Mouse (Mus musculus): ENCODE data around the gene Trabd2b. TPM values are rescaled to one million over a fixed set of nuclear protein-coding genes. Genes with fewer than 3 reads are reported as not detected.

Trabd2b gene
- polyA plus RNA-seq, 1 experiment = 4.8 TPM

DNA sequence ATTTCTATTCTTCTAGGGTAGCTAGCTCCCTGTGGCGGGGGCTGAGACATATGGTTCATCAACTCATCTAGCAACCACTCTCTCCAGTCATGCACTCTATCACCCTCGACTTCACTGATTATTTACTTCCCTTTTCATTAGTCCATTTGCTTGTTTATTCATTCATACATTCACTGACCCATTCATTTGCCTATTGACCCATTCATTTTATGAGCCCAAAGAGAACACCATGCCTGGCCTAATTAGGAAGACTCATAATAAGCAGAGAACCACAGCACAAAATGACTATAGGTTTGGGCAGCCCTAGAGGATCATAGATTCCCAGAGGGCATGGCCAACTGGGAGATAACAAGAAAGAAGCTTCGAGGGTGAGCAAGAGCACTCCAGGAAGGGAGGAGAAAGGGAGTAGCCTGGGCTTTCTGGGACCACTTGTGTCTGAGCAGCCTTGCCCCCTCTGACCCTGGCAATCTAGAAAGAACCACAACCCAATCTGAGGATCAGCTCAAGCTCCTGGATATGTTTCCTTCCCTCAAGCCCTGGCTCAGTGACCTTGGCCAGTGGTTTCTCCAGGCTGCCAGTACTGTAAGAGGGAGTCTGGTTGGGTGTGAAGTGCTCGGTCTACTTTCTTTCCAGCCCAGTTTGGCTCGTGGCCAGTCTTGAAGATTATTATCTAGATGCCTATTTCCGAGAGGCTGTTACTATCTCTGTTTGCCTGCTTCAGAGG, 61.0 kb downstream of the Trabd2b start:
- no peak for TF ChIP-seq POLR2A (IDR thresholded peaks at IDR 0.05; ENCODE audit: borderline replicate concordance, insufficient read depth, low read length)
- no peak for TF ChIP-seq CTCF (IDR thresholded peaks at IDR 0.05; ENCODE audit: borderline replicate concordance, insufficient read depth, low read depth, low read length)
- Histone ChIP-seq H3K27me3 (ENCODE audit: control insufficient read depth, insufficient read depth, low read length) (no peaks in the 10 kb centered on the region), H3K27ac (ENCODE audit: insufficient read depth, low read length) (no peak overlapping the region), H3K4me1 (ENCODE audit: control insufficient read depth, insufficient read depth, low read length) (no peaks in the 10 kb centered on the region), H3K4me3 (replicated peaks; ENCODE audit: insufficient read depth, low read depth, low read length) (no peak overlapping the region)
- no peak for DNase-seq
- 32% methylated on average over 6 of the region's 6 CpGs for WGBS

DNA sequence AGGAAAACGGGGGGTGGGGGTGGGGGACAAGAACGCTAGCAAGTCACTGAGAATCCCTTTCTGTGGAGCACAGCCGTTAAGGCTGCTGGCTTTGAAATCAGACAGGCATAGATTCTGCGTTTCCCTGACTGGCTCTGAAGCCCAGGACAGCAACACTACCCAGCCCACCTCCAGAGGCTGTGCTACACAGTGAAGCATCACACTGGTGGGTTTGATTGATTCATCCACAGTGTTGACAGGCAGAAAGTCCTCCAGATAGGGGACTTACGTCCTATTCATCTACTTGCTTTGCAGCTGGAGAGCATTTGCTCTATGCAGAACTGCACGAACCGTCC, 61.5 kb downstream of the Trabd2b start:
- DNase-seq = no peak
- H3K27ac ChIP-seq (ENCODE audit: insufficient read depth, low read length) = no peak overlapping the region
- H3K27me3 ChIP-seq (ENCODE audit: control insufficient read depth, insufficient read depth, low read length) = no peaks in the 10 kb centered on the region
- no peak for TF ChIP-seq CTCF (IDR thresholded peaks at IDR 0.05; ENCODE audit: borderline replicate concordance, insufficient read depth, low read depth, low read length)
- no peaks in the 10 kb centered on the region for H3K4me1 ChIP-seq (ENCODE audit: control insufficient read depth, insufficient read depth, low read length)
- H3K4me3 ChIP-seq (replicated peaks; ENCODE audit: insufficient read depth, low read depth, low read length) = no peak overlapping the region
- 50% methylated on average over 7 of the region's 7 CpGs for WGBS

DNA sequence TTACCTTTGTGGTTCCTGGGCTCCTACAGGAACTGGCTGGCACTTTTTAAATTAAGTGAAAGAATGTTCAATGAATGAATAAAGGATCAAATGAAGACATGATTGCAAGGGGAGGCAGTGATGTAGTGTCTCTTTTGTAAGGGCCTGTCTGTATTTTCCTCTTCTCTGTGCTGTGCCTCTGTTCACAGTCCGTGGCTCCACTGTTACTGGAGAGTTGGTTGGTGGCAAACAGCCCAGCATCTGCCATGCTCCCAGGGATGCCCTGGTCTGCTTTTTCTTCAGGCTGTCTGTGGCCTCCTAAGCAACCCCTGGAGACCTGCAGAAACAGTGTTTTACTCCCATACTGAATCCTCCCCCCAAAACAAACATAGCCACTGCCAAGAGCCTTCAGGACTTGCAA, 63.4 kb downstream of the Trabd2b start:
- TF ChIP-seq CTCF (IDR thresholded peaks at IDR 0.05; ENCODE audit: borderline replicate concordance, insufficient read depth, low read depth, low read length) (no peak), POLR2A (IDR thresholded peaks at IDR 0.05; ENCODE audit: borderline replicate concordance, insufficient read depth, low read length) (no peak)
- Histone ChIP-seq H3K27ac (ENCODE audit: insufficient read depth, low read length) (no peak overlapping the region), H3K27me3 (ENCODE audit: control insufficient read depth, insufficient read depth, low read length) (no peaks in the 10 kb centered on the region), H3K4me3 (replicated peaks; ENCODE audit: insufficient read depth, low read depth, low read length) (no peak overlapping the region), H3K4me1 (ENCODE audit: control insufficient read depth, insufficient read depth, low read length) (no peaks in the 10 kb centered on the region)
- DNase-seq = no peak
- 26% methylated on average over 1 of the region's 1 CpGs for WGBS

DNA sequence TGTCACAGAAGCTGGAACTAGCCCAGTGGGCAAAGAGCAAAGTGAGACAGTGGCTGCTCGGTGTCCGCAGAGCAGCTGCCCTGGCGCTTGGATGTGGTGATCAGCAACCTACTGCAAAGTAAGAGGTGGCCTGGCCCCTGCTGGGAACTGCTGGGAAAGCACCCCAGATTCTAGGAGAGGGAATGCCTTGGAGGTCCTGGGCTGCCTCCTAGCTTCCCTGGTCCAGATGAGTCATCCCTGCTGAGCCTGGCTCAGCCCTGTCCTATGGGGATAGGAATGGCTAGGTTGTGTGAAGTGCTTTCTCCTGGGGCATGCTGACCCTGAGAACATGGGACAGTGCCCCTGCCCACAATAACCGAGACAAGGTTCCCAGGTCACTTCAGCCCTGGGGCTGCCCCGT, 65.6 kb downstream of the Trabd2b start:
- Histone ChIP-seq H3K27me3 (ENCODE audit: control insufficient read depth, insufficient read depth, low read length) (no peaks in the 10 kb centered on the region), H3K4me3 (replicated peaks; ENCODE audit: insufficient read depth, low read depth, low read length) (no peak overlapping the region), H3K4me1 (ENCODE audit: control insufficient read depth, insufficient read depth, low read length) (no peaks in the 10 kb centered on the region), H3K27ac (ENCODE audit: insufficient read depth, low read length) (no peak overlapping the region)
- no peak for TF ChIP-seq CTCF (IDR thresholded peaks at IDR 0.05; ENCODE audit: borderline replicate concordance, insufficient read depth, low read depth, low read length)
- no peak for TF ChIP-seq POLR2A (IDR thresholded peaks at IDR 0.05; ENCODE audit: borderline replicate concordance, insufficient read depth, low read length)
- 52% methylated on average over 5 of the region's 5 CpGs for WGBS
- DNase-seq = no peak

DNA sequence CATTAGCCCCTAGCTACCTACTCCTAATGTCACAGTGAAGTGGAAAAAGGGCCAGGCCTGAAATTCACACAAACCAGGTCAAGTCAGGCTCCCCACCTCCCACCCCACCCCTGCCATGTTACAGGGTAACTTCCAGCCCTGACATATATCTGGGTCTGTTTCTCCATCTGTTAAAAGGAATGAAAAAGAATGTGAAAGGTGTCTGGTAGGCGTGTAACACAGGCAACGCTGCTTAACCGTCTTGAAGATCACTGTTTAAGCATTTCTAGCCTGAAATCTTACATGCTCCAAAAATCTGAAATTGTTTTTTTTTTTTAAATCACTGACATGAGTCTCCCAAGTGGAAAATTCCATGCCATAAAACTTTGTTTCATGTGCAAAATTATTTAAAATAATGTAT, 69.8 kb downstream of the Trabd2b start:
- H3K4me1 ChIP-seq (ENCODE audit: control insufficient read depth, insufficient read depth, low read length) = no peaks in the 10 kb centered on the region
- H3K27me3 ChIP-seq (ENCODE audit: control insufficient read depth, insufficient read depth, low read length) = no peaks in the 10 kb centered on the region
- H3K4me3 ChIP-seq (replicated peaks; ENCODE audit: insufficient read depth, low read depth, low read length) = no peak overlapping the region
- no peak for DNase-seq
- WGBS = 84% methylated on average over 3 of the region's 3 CpGs
- H3K27ac ChIP-seq (ENCODE audit: insufficient read depth, low read length) = no peak overlapping the region
- TF ChIP-seq POLR2A (IDR thresholded peaks at IDR 0.05; ENCODE audit: borderline replicate concordance, insufficient read depth, low read length) = no peak
- no peak for TF ChIP-seq CTCF (IDR thresholded peaks at IDR 0.05; ENCODE audit: borderline replicate concordance, insufficient read depth, low read depth, low read length)

DNA sequence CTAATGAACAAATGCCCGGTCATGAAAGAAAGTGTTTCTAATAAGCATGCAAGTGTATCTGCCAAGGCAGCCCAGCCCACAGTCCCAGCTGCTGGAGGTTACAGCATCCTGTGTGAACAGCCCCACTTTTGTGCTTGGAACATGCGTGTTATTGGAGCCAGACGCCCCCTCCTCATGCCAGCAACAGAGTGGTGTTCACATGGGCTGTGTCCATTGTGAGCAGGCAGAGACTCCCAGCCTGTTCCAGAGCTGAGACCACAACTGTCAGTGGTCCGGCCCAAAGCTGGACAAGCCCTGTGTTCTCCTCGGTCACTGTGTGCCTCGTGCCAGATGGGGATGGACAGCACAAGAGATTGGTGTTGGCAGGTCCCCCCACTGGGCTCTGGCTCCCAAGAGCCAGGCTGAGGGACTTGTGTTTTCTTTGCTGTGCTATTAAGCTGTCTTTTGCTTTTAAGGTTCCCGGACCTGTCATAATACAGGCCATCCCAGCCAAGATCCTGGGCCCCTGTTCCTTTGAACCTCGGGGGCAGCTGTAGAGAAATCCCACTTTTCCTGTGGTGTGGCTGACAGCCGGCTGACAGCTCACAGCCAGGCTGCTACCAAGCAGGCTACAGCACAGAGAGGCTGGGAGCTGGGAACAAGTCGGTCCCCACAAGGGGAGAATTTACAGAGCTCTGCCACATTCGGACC, 70.7 kb downstream of the Trabd2b start:
- DNase-seq = no peak
- H3K27ac ChIP-seq (ENCODE audit: insufficient read depth, low read length) = no peak overlapping the region
- no peak overlapping the region for H3K4me3 ChIP-seq (replicated peaks; ENCODE audit: insufficient read depth, low read depth, low read length)
- 7% methylated on average over 11 of the region's 11 CpGs for WGBS
- no peak for TF ChIP-seq CTCF (IDR thresholded peaks at IDR 0.05; ENCODE audit: borderline replicate concordance, insufficient read depth, low read depth, low read length)
- no peak for TF ChIP-seq POLR2A (IDR thresholded peaks at IDR 0.05; ENCODE audit: borderline replicate concordance, insufficient read depth, low read length)
- H3K4me1 ChIP-seq (ENCODE audit: control insufficient read depth, insufficient read depth, low read length) = no peaks in the 10 kb centered on the region
- no peaks in the 10 kb centered on the region for H3K27me3 ChIP-seq (ENCODE audit: control insufficient read depth, insufficient read depth, low read length)

DNA sequence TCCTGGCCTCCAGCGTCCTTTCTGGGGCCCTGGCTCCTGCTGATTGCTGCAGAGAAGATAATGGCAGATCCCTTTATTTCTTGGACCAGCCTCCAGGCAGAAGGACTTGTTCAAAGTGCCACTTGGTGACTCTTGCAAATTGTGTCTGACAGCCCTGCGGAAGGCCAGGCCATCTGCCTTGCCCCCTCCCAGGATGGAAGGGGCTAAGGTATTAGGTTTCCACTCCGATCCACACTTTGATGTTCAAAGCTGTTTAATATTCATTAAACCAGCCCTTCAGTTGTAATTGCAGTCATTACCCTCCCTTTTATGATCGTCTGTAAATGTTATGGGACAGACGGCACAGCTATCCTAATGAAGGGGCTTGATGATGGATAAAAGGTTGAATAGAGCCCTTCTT, 75.0 kb downstream of the Trabd2b start:
- Histone ChIP-seq H3K4me1 (ENCODE audit: control insufficient read depth, insufficient read depth, low read length) (no peaks in the 10 kb centered on the region), H3K27ac (ENCODE audit: insufficient read depth, low read length) (no peak overlapping the region), H3K4me3 (replicated peaks; ENCODE audit: insufficient read depth, low read depth, low read length) (no peak overlapping the region), H3K27me3 (ENCODE audit: control insufficient read depth, insufficient read depth, low read length) (no peaks in the 10 kb centered on the region)
- no peak for TF ChIP-seq POLR2A (IDR thresholded peaks at IDR 0.05; ENCODE audit: borderline replicate concordance, insufficient read depth, low read length)
- TF ChIP-seq CTCF (IDR thresholded peaks at IDR 0.05; ENCODE audit: borderline replicate concordance, insufficient read depth, low read depth, low read length) = no peak
- WGBS = 31% methylated on average over 5 of the region's 5 CpGs
- DNase-seq = no peak

DNA sequence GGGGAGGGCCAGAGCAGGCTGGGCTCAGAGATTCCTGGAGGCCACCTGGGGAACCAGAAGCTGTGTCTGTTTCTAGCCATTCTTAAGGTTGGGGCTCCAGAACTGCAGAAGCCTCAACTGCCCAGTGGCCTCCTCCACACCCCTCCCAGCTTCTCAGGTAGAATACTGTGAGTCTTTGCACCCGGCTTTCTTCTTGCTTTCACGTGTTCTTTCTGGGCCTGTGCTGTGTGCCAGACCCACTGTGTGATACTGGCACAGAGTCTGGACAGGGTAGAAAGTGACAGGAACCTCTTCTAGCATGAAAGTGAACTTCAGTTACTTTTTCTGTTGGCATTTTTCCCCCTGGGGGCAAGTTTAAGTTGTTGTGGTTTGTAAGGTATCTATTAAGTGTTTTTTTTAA, 77.6 kb downstream of the Trabd2b start:
- no peak overlapping the region for H3K27ac ChIP-seq (ENCODE audit: insufficient read depth, low read length)
- no peaks in the 10 kb centered on the region for H3K4me1 ChIP-seq (ENCODE audit: control insufficient read depth, insufficient read depth, low read length)
- no peak for DNase-seq
- no peak for TF ChIP-seq POLR2A (IDR thresholded peaks at IDR 0.05; ENCODE audit: borderline replicate concordance, insufficient read depth, low read length)
- TF ChIP-seq CTCF (IDR thresholded peaks at IDR 0.05; ENCODE audit: borderline replicate concordance, insufficient read depth, low read depth, low read length) = no peak
- 51% methylated on average over 2 of the region's 2 CpGs for WGBS
- no peak overlapping the region for H3K4me3 ChIP-seq (replicated peaks; ENCODE audit: insufficient read depth, low read depth, low read length)
- no peaks in the 10 kb centered on the region for H3K27me3 ChIP-seq (ENCODE audit: control insufficient read depth, insufficient read depth, low read length)
